Mouse (Mus musculus) thymus, adult 18-20 months (tissue): ENCODE measurements around the gene Anks1.
"Not testable (repeated sequence)": the region's sequence is repeated elsewhere in the genome, so short reads cannot be mapped to it uniquely, and the experiment has no call there.

ENCODE experiments used
- DNase-seq, 2 experiments: peaks; one replicate each; pipeline ENCODE4 v3.0.0; 2022; ENCODE audit warnings: mixed read lengths in 2 of 2

Gene Anks1

GRCm38 (mm10) chr17:27934136-27934910, 25.2 kb downstream of the Anks1 start:
- no peak for DNase-seq

GRCm38 (mm10) chr17:27935091-27935490, 26.0 kb downstream of the Anks1 start:
- DNase-seq, result no peak

- DNase-seq, result no peak
These were observed 28.0 kb downstream of the Anks1 start for GRCm38 (mm10) chr17:27937054-27937615.

GRCm38 (mm10) chr17:27938121-27938754, 29.1 kb downstream of the Anks1 start:
- DNase-seq, result no peak

GRCm38 (mm10) chr17:27939028-27939427, 29.9 kb downstream of the Anks1 start:
- DNase-seq, result no peak

- DNase-seq, result no peak
These were observed 31.2 kb downstream of the Anks1 start for GRCm38 (mm10) chr17:27940352-27940751.

- no peak for DNase-seq
These were observed 32.1 kb downstream of the Anks1 start for GRCm38 (mm10) chr17:27941178-27941577.

- DNase-seq, result no peak
These were observed 32.6 kb downstream of the Anks1 start for GRCm38 (mm10) chr17:27941698-27942097.

- no peak for DNase-seq
These were observed 33.0 kb downstream of the Anks1 start for GRCm38 (mm10) chr17:27942131-27942530.

GRCm38 (mm10) chr17:27945546-27946216, 36.6 kb downstream of the Anks1 start:
- DNase-seq, result no peak

GRCm38 (mm10) chr17:27946371-27946770, 37.3 kb downstream of the Anks1 start:
- DNase-seq, result no peak

GRCm38 (mm10) chr17:27947155-27947554, 38.0 kb downstream of the Anks1 start:
- DNase-seq, result no peak

GRCm38 (mm10) chr17:27953136-27953535, 44.0 kb downstream of the Anks1 start:
- DNase-seq, result no peak

- DNase-seq, result no peak
These were observed 45.7 kb downstream of the Anks1 start for GRCm38 (mm10) chr17:27954629-27955402.

GRCm38 (mm10) chr17:27957649-27958048, 48.5 kb downstream of the Anks1 start:
- no peak for DNase-seq

- DNase-seq, result no peak
These were observed 51.3 kb downstream of the Anks1 start for GRCm38 (mm10) chr17:27960128-27961111.

- DNase-seq, result not testable (repeated sequence)
These were observed 54.0 kb downstream of the Anks1 start for GRCm38 (mm10) chr17:27963120-27963519.

- DNase-seq, result no peak
These were observed 55.5 kb downstream of the Anks1 start for GRCm38 (mm10) chr17:27964607-27965006.

GRCm38 (mm10) chr17:27965292-27965691, 56.2 kb downstream of the Anks1 start:
- DNase-seq, result no peak

- DNase-seq, result no peak
These were observed 57.0 kb downstream of the Anks1 start for GRCm38 (mm10) chr17:27966056-27966455.

GRCm38 (mm10) chr17:27966508-27967021, 57.5 kb downstream of the Anks1 start:
- DNase-seq, result no peak
